Mouse (Mus musculus) CH12.LX (cell line): ENCODE results near the gene Fem1b. TPM values are rescaled to one million over a fixed set of nuclear protein-coding genes. Genes with fewer than 3 reads are reported as not detected.

ENCODE experiments used
- DNase-seq: peaks from one replicate; pipeline ENCODE4 v3.0.0-alpha.2; 2013; ENCODE audit errors: extremely low read depth
- H3K27ac ChIP-seq: 2 replicates; pipeline ENCODE4 v1.5.1; 2012; ENCODE audit warnings: low read depth, mild to moderate bottlenecking, control low read depth, moderate library complexity; ENCODE audit not compliant: insufficient read depth
- H3K27me3 ChIP-seq: replicated peaks from 2 replicates; pipeline ENCODE3; 2012; ENCODE audit warnings: inconsistent platforms
- H3K36me3 ChIP-seq, 2 experiments: replicated peaks in 1 of 2; 2 replicates each; pipeline versions ENCODE3 to v1.6.1; 2012; ENCODE audit warnings: inconsistent platforms in 1 of 2, low read length in 1 of 2, mild to moderate bottlenecking in 1 of 2, mixed read lengths in 1 of 2, moderate library complexity in 1 of 2; ENCODE audit not compliant: control insufficient read depth in 1 of 2, insufficient read depth in 1 of 2
- H3K4me1 ChIP-seq, 2 experiments: 2 replicates each; pipeline ENCODE4 v1.6.1; 2012; ENCODE audit warnings: inconsistent platforms in 1 of 2, moderate library complexity in 1 of 2; ENCODE audit not compliant: insufficient read depth in 2 of 2, control insufficient read depth in 1 of 2
- H3K4me2 ChIP-seq: 2 replicates; pipeline ENCODE4 v1.6.1; 2012; ENCODE audit warnings: low read depth, mild to moderate bottlenecking, control low read depth; ENCODE audit not compliant: poor library complexity, insufficient read depth, severe bottlenecking
- H3K4me3 ChIP-seq, 3 experiments: fragments of 150-350 bp in 1 of 3; sonication (generic) in 1 of 3; replicated peaks in 1 of 3; 2 replicates each; pipeline versions ENCODE3 to v1.5.1; 2011 to 2012; ENCODE audit warnings: low read depth in 2 of 3, low read length in 2 of 3, mild to moderate bottlenecking in 2 of 3, moderate library complexity in 2 of 3, control low read depth in 1 of 3, improper control_type of control experiment in 1 of 3, inconsistent platforms in 1 of 3, mixed read lengths in 1 of 3; ENCODE audit not compliant: poor library complexity in 1 of 3
- H3K79me2 ChIP-seq: replicated peaks from 2 replicates; pipeline ENCODE4 v1.6.1; 2012; ENCODE audit warnings: mild to moderate bottlenecking, moderate library complexity; ENCODE audit not compliant: control insufficient read depth, poor library complexity, insufficient read depth, severe bottlenecking; ENCODE audit errors: extremely low read depth
- H3K9ac ChIP-seq: 2 replicates; pipeline ENCODE4 v1.6.1; 2012; ENCODE audit warnings: low read depth, mild to moderate bottlenecking, control low read depth, moderate library complexity; ENCODE audit not compliant: insufficient read depth
- H3K9me3 ChIP-seq: replicated peaks from 2 replicates; pipeline ENCODE3; 2012; ENCODE audit warnings: low read length, inconsistent platforms, mixed read lengths
- CHD1 ChIP-seq: IDR thresholded peaks from 2 replicates; pipeline ENCODE4 v1.6.1; 2012; ENCODE audit warnings: low read depth, low read length, improper control_type of control experiment, inconsistent platforms
- CTCF ChIP-seq, 2 experiments: IDR thresholded peaks in 1 of 2; conservative IDR thresholded peaks in 1 of 2; 2 replicates each; pipeline ENCODE4 v1.5.1; 2011 to 2012; ENCODE audit warnings: low read depth in 2 of 2, low read length in 2 of 2, improper control_type of control experiment in 1 of 2, inconsistent platforms in 1 of 2, mild to moderate bottlenecking in 1 of 2, moderate library complexity in 1 of 2
- ELF1 ChIP-seq: IDR thresholded peaks from 2 replicates; pipeline ENCODE4 v1.6.1; 2014; ENCODE audit warnings: low read depth, mild to moderate bottlenecking, inconsistent platforms, low read length, improper control_type of control experiment
- HCFC1 ChIP-seq: IDR thresholded peaks from 2 replicates; pipeline ENCODE4 v1.6.1; 2012; ENCODE audit warnings: low read depth, mild to moderate bottlenecking, inconsistent platforms, low read length, improper control_type of control experiment
- JUN ChIP-seq: IDR thresholded peaks from 2 replicates; pipeline ENCODE4 v1.6.1; 2011; ENCODE audit warnings: low read depth, mild to moderate bottlenecking, low read length, improper control_type of control experiment, moderate library complexity; ENCODE audit not compliant: insufficient read depth
- JUND ChIP-seq: conservative IDR thresholded peaks from 2 replicates; pipeline ENCODE4 v1.6.1; 2011; ENCODE audit warnings: low read depth, low read length, improper control_type of control experiment
- KAT2A ChIP-seq: IDR thresholded peaks from 2 replicates; pipeline ENCODE4 v1.6.1; 2012; ENCODE audit warnings: low read length, improper control_type of control experiment, inconsistent platforms; ENCODE audit not compliant: insufficient replicate concordance
- MAFK ChIP-seq: IDR thresholded peaks from 2 replicates; pipeline ENCODE4 v1.6.1; 2011; ENCODE audit warnings: low read length, improper control_type of control experiment; ENCODE audit not compliant: insufficient replicate concordance
- MAX ChIP-seq: IDR thresholded peaks from 2 replicates; pipeline ENCODE4 v1.6.1; 2011; ENCODE audit warnings: low read length, improper control_type of control experiment
- MAZ ChIP-seq: IDR thresholded peaks from 2 replicates; pipeline ENCODE4 v1.6.1; 2012; ENCODE audit warnings: low read depth, mild to moderate bottlenecking, inconsistent platforms, low read length, improper control_type of control experiment, moderate library complexity
- MEF2A ChIP-seq: IDR thresholded peaks from 2 replicates; pipeline ENCODE4 v1.6.1; 2014; ENCODE audit warnings: low read depth, mild to moderate bottlenecking, inconsistent platforms, low read length, improper control_type of control experiment, borderline replicate concordance
- MXI1 ChIP-seq: IDR thresholded peaks from 2 replicates; pipeline ENCODE4 v1.6.1; 2011; ENCODE audit warnings: mild to moderate bottlenecking, low read depth, low read length, improper control_type of control experiment
- POLR2A ChIP-seq: IDR thresholded peaks from 2 replicates; pipeline ENCODE4 v1.6.1; 2011; ENCODE audit warnings: low read depth, mild to moderate bottlenecking, improper control_type of control experiment, low read length
- POLR2AphosphoS2 ChIP-seq: IDR thresholded peaks from 2 replicates; pipeline ENCODE4 v1.6.1; 2011; ENCODE audit warnings: low read depth, low read length, improper control_type of control experiment
- RCOR1 ChIP-seq: conservative IDR thresholded peaks from 2 replicates; pipeline ENCODE4 v1.6.1; 2012; ENCODE audit warnings: low read depth, mild to moderate bottlenecking, inconsistent platforms, low read length, improper control_type of control experiment
- TBP ChIP-seq: conservative IDR thresholded peaks from 2 replicates; pipeline ENCODE4 v1.6.1; 2011; ENCODE audit warnings: low read depth, low read length, improper control_type of control experiment
- TCF12 ChIP-seq: IDR thresholded peaks from 2 replicates; pipeline ENCODE4 v1.6.1; 2014; ENCODE audit warnings: low read depth, mild to moderate bottlenecking, inconsistent platforms, low read length, improper control_type of control experiment
- USF1 ChIP-seq: IDR thresholded peaks from 2 replicates; pipeline ENCODE4 v1.6.1; 2014; ENCODE audit warnings: low read depth, mild to moderate bottlenecking, inconsistent platforms, low read length, improper control_type of control experiment
- ZC3H11A ChIP-seq: IDR thresholded peaks from 2 replicates; pipeline ENCODE4 v1.6.1; 2012; ENCODE audit warnings: low read depth, mild to moderate bottlenecking, inconsistent platforms, low read length, improper control_type of control experiment
- ZKSCAN1 ChIP-seq: IDR thresholded peaks from 2 replicates; pipeline ENCODE4 v1.6.1; 2012; ENCODE audit warnings: low read depth, inconsistent platforms, low read length, improper control_type of control experiment, borderline replicate concordance
- ZMIZ1 ChIP-seq: IDR thresholded peaks from 2 replicates; pipeline ENCODE4 v1.6.1; 2012; ENCODE audit warnings: low read depth, mild to moderate bottlenecking, inconsistent platforms, low read length, improper control_type of control experiment
- dilution Hi-C: fragments of 300-500 bp; cut with MboI; formaldehyde crosslinking; loops from 2 replicates; pipeline ENCODE4 v1.14.3; 2020; ENCODE audit warnings: low sequenced_read_pairs; ENCODE audit not compliant: extremely low pct_unique_long_range_greater_than_20kb, extremely low pct_ligation_motif_present
- in situ Hi-C: fragments of 300-500 bp; cut with MboI; formaldehyde crosslinking; loops from 3 replicates; pipeline ENCODE4 v1.14.3; 2019; ENCODE audit warnings: low sequenced_read_pairs, low pct_ligation_motif_present, low pct_unique_long_range_greater_than_20kb, mixed read lengths
- polyA plus RNA-seq: library from polyadenylated mRNA; unstranded; fragments of >175 nt; gene quantifications from 2 replicates; pipeline ENCODE4 v1.2.1, GENCODE M21; 2012; ENCODE audit warnings: low read depth; ENCODE audit not compliant: insufficient read length
- total RNA-seq, 2 experiments: library from RNA; depleted of rRNA; stranded (reverse); fragments of 300-350 nt in 1 of 2; fragments of >200 nt in 1 of 2; gene quantifications; 2 replicates each; pipeline ENCODE4 v1.2.3; 2012 to 2014

Gene Fem1b
- total and polyA plus RNA-seq, 3 experiments = 26.8 to 34.6 (median 30.1) TPM

DNA sequence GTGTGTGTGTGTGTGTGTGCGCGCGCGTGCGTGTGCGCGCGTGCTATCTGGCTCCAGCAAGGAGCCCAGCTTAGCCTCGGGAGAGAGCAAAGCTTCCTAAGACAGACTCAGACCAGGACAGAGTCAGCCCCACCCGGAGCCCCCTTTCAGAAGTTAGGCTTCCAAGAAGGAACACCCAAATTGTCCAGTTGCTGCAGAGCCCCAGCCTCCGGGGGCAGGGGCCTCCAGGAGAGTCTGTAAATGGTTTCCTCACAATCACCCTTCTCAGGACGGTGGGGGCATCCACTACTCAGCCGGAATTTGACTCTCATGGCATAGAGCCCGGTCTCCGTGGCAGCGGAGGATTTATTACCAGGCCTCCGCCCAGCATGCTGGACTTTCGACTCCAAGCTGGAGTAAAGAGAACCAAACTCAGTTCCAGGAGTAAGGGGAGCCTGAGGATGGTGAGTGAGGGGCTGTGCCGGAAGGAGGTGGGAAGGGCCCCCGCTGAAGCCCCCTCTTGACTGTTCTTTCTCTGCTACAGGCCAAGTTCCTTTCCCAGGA is 46.1 kb upstream of the Fem1b start, which contains the start of gene Calml4:
Calml4 (plus strand) TSS at position 362 of the 543 bp plus-strand sequence.
- Histone ChIP-seq H3K27ac (no peak within 1 kb of the TSS), H3K4me2 (no peak within 1 kb of the TSS), H3K27me3 (no peaks in the 10 kb centered on the region), H3K4me3 (no peak within 1 kb of the TSS), H3K36me3 (no peaks in the 10 kb centered on the region), H3K9me3 (no peaks in the 10 kb centered on the region), H3K79me2 (no peaks in the 10 kb centered on the region), H3K9ac (no peak within 1 kb of the TSS), H3K4me1 (0 out of 4 replicates have a peak, but pooled peaks cover 0 to 2% of the 10 kb centered on the region in 2 experiments)
- no peak for TF ChIP-seq MAZ
- TF ChIP-seq CHD1 = no peak
- TF ChIP-seq ZMIZ1 = no peak
- TF ChIP-seq MAX = no peak
- no peak for TF ChIP-seq MXI1
- DNase-seq = no peak
- dilution Hi-C loops = no loop called here
- in situ Hi-C loops = no loop called here

GRCm38 (mm10) chr9:62857216-62857615 is 45.5 kb upstream of the Fem1b start:
- H3K27ac ChIP-seq = no peak overlapping the region
- dilution Hi-C loops = no loop called here
- peaks cover 0 to 2% of the 10 kb centered on the region in 2 experiments for H3K36me3 ChIP-seq
- no peak overlapping the region for H3K4me3 ChIP-seq
- DNase-seq = no peak
- 0 out of 4 replicates have a peak, but pooled peaks cover 0 to 2% of the 10 kb centered on the region in 2 experiments for H3K4me1 ChIP-seq
- no peaks in the 10 kb centered on the region for H3K27me3 ChIP-seq
- in situ Hi-C loops = no loop called here
- no peak overlapping the region for H3K9ac ChIP-seq
- no peaks in the 10 kb centered on the region for H3K79me2 ChIP-seq
- H3K4me2 ChIP-seq = no peak overlapping the region
- TF ChIP-seq MEF2A = no peak
- no peak for TF ChIP-seq KAT2A
- no peak for TF ChIP-seq CTCF (conservative IDR thresholded peaks at IDR 0.05 in 1 of 2, IDR thresholded peaks at IDR 0.05 in 1 of 2; ENCODE audit: low read depth in 2 of 2, low read length in 2 of 2)
- TF ChIP-seq JUND = no peak
- no peak for TF ChIP-seq POLR2A
- TF ChIP-seq ZC3H11A = no peak
- no peak for TF ChIP-seq USF1
- no peak for TF ChIP-seq JUN
- TF ChIP-seq MAFK = no peak
- no peak for TF ChIP-seq ELF1
- TF ChIP-seq HCFC1 = no peak
- TF ChIP-seq ZKSCAN1 = no peak
- TF ChIP-seq RCOR1 = no peak
- TF ChIP-seq POLR2AphosphoS2 = no peak
- TF ChIP-seq TBP = no peak
- no peak for TF ChIP-seq TCF12
- no peaks in the 10 kb centered on the region for H3K9me3 ChIP-seq
